Mouse (Mus musculus) thymus, postnatal 4 days (tissue): ENCODE results near the gene Ofd1.
A peak's percentile ranks its signal among the peaks of the same experiment; 100 is the strongest.

Experiments
- DNase-seq: peaks from one replicate; pipeline ENCODE4 v3.0.0; 2021

Gene Ofd1

GRCm38 (mm10) chrX:166359927-166360440 lies 80.5 kb downstream of the Ofd1 start:
- DNase-seq, result no peak

- no peak for DNase-seq
Observed at GRCm38 (mm10) chrX:166358955-166359354, 81.5 kb downstream of the Ofd1 start.

DNA sequence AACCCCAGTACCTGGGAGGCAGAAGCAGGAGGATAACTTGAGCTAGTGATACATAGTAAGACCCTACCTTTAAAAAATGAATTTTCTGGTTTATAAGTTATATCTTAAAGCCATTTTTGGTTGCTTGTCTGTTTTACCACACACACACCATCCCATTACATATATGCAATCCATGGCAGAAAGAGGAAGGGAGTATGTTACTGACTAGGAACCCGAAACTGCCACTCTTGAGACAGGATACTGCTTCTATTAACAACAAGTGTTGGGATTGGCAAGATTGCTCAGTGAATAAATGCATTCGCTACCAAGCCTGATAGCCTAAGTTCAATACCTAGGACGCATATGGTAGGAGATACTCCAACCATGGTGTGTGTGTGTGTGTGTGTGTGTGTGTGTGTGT lies 84.2 kb downstream of the Ofd1 start:
- DNase-seq, result no peak

DNA sequence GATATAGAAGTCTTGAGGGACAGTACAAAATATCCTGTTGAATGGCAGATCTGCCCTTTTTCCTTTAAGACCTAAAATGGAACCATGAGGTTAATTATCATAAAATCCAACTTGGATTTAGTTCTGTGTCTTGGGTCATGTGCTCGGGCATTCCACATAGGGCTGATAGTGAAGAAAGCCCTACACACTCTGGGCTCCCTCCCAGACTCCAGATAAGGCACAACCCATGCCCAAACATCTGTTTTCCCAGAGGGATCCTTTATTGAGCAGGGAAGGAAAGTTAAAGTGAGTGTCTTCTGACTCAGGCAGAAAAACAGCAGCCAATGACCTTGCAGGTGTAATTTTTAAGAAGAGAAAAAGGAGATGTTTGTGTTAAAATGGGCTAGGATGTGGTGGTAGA lies 85.6 kb downstream of the Ofd1 start:
- DNase-seq, result no peak

DNA sequence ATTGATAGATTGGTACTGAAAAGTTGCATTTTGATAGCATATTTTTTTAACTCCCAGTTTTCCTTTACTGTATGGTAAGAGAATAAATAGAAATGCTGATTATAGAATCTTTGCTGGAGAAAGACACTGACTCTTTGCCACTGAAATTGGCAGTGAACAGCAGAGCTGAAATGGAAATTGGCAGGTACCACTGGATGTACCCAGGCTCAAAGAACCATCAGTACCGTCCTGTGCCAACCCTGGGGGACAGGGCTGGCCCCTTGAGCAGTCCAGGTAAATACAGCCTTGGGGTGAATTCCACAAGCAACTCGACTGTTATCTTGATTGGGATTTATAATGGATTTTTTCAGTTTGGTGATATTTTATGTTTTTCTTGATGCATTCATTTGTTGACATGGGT lies 87.1 kb downstream of the Ofd1 start:
- DNase-seq, result no peak

- peak; percentile 74 for DNase-seq
Observed at GRCm38 (mm10) chrX:166351790-166352189, 88.7 kb downstream of the Ofd1 start.

DNA sequence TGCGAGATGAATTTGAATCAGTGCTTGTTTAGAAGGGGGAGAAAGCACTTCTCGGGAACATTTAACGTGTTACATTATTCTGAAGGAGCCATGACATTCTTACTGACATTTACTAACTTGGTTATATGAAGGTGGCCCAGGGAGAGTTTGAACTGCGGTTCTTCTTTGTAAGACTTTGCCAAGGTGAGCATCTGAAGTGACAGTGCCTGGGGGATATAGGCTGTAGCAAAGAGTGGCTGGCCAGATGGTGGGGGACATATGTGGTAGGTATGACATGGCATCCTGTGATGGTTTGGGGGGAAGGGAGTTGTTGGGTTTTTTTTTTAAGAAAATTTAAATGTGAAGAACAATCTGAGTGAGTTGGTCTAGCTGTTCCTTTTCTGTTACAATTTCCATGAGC lies 91.9 kb downstream of the Ofd1 start:
- DNase-seq, result no peak

DNA sequence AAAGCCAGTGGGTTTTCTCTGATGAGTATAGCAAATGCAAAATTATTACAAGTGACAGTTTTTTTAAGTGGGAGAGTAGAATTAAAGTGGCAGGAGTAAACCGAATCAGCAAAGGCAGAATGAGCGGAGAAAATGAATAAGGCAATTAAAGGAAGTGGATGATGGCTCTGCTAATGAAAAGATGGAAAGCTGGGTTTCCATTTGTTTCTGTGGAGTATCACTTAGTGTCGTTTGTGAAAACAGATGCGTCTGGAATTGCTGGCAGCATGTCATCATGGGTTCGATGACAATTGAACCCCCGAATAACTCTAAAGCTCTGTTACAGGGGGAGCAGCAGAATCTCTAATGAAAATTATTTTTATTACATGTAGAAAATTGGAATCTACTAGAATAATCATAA lies 92.4 kb downstream of the Ofd1 start:
- no peak for DNase-seq

DNA sequence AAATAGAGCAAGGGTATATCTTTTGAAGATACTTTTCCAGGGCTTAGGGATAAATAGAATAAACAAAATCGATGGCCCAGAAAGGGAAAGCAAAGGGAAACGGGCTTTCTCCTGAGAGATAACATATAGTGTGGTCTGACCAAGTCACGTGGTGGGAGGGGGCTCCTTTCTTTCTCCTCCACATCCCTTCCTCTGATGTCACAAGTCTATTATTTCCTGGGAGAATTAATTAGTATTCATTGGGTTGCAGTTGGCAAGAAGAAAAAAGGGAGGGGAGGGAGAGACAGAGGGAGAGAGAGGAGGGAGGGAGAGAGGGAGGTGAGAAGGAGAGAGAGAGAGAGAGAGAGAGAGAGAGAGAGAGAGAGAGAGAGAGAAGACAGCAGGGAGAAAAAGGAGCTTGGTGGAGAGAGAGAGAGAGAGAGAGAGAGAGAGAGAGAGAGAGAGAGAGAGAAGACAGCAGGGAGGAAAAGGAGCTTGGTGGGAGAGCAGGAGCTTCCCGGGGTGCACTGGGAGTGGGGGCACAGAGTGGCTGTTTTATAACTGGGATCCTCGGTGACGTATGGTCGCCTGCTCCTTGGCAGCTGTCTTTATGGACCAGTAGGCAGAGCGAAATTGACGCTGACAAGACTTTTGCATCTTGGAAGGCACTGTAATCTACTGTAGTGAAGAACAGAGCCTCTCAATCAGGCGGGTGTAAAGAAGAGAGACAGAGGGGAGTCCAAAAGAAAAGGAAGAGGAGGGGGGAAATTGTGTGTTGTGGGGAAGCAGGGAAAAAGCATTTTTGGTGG lies 96.1 kb downstream of the Ofd1 start:
- DNase-seq, result no peak

GRCm38 (mm10) chrX:166341795-166342194 lies 98.7 kb downstream of the Ofd1 start:
- no peak for DNase-seq
